Mouse (Mus musculus) liver, embryonic 14.5 days (tissue): ENCODE results near the gene Cfap58. TPM values are rescaled to one million over a fixed set of nuclear protein-coding genes. Genes with fewer than 3 reads are reported as not detected.

Experiments used
- ATAC-seq: fragments of 200-750 bp; cut with Nextera tagmentation; 2 replicates; pipeline ENCODE4 v1.8.0; 2017; ENCODE audit warnings: moderate number of reproducible peaks, mild to moderate bottlenecking, moderate library complexity; ENCODE audit not compliant: insufficient read depth
- DNase-seq, 3 experiments: peaks; one replicate each; pipeline ENCODE4 v3.0.0-alpha.2; 2012 to 2013; ENCODE audit warnings: low read depth in 3 of 3, low spot score in 3 of 3
- H3K27ac ChIP-seq: fragments of 300-500 bp; sonication (generic); 2 replicates; pipeline ENCODE4 v1.5.1; 2014; ENCODE audit warnings: moderate library complexity, mild to moderate bottlenecking, control low read depth, inconsistent platforms
- H3K27me3 ChIP-seq: fragments of 300-500 bp; sonication (generic); 2 replicates; pipeline ENCODE4 v1.6.1; 2014; ENCODE audit warnings: mild to moderate bottlenecking, low read length, moderate library complexity; ENCODE audit not compliant: control insufficient read depth, insufficient read depth
- H3K36me3 ChIP-seq: fragments of 300-500 bp; sonication (generic); replicated peaks from 2 replicates; pipeline ENCODE4 v1.6.1; 2014; ENCODE audit warnings: low read depth; ENCODE audit not compliant: control insufficient read depth, insufficient read depth
- H3K4me1 ChIP-seq, 2 experiments: fragments of 200-500 bp in 1 of 2; fragments of 300-500 bp in 1 of 2; sonication (generic) in 1 of 2; replicated peaks; 2 replicates each; pipeline ENCODE4 v1.6.1; 2012 to 2014; ENCODE audit warnings: antibody characterized with exemption in 1 of 2, inconsistent platforms in 1 of 2, low read length in 1 of 2; ENCODE audit not compliant: control insufficient read depth in 2 of 2, insufficient read depth in 2 of 2
- H3K4me2 ChIP-seq: fragments of 300-500 bp; sonication (generic); 2 replicates; pipeline ENCODE4 v1.6.1; 2014; ENCODE audit warnings: low read depth, mild to moderate bottlenecking, control low read depth, moderate library complexity
- H3K4me3 ChIP-seq, 2 experiments: fragments of 200-500 bp in 1 of 2; fragments of 300-500 bp in 1 of 2; sonication (generic) in 1 of 2; 2 replicates each; pipeline ENCODE4 v1.5.1; 2012 to 2014; ENCODE audit warnings: low read depth in 2 of 2, low read length in 2 of 2, mild to moderate bottlenecking in 2 of 2, control low read depth in 1 of 2, inconsistent platforms in 1 of 2, moderate library complexity in 1 of 2; ENCODE audit not compliant: insufficient read depth in 1 of 2
- H3K9ac ChIP-seq: fragments of 300-500 bp; sonication (generic); replicated peaks from 2 replicates; pipeline ENCODE4 v1.6.1; 2014; ENCODE audit warnings: mild to moderate bottlenecking, control low read depth, moderate library complexity
- H3K9me3 ChIP-seq: fragments of 300-500 bp; sonication (generic); 2 replicates; pipeline ENCODE4 v1.6.1; 2016; ENCODE audit warnings: low read length, mixed read lengths; ENCODE audit not compliant: control insufficient read depth
- CTCF ChIP-seq: IDR thresholded peaks from 2 replicates; pipeline ENCODE4 v1.5.1; 2016; ENCODE audit warnings: antibody characterized with exemption, low read depth, control low read depth
- EP300 ChIP-seq: IDR thresholded peaks from 2 replicates; pipeline ENCODE4 v1.6.1; 2016; ENCODE audit warnings: antibody characterized with exemption, low read depth
- WGBS: fragments of 180-500 bp; shearing (Covaris S2); extraction: QIAGEN DNeasy Blood & Tissue Kit; methylation state at CpG from one replicate; pipeline ENCODE4 v1.1.7; 2014; ENCODE audit not compliant: insufficient replicate concordance; 5-methylcytosine and 5-hydroxymethylcytosine counted together
- polyA plus RNA-seq, 2 experiments: library from polyadenylated mRNA; depleted of rRNA in 1 of 2; stranded (reverse) in 1 of 2; unstranded in 1 of 2; fragments of >200 nt; fragmentation: Nextera tagmentation in 1 of 2; extraction: Ambion mirVana in 1 of 2; gene quantifications; 2 replicates each; pipeline versions ENCODE4 v1.2.1 to v1.2.3; 2012 to 2014

The Cfap58 gene
- polyA plus RNA-seq, 2 experiments: not detected

- no peak overlapping the region for H3K4me3 ChIP-seq
- DNase-seq: no peak
- no peaks in the 10 kb centered on the region for H3K27me3 ChIP-seq
- H3K4me2 ChIP-seq: no peak overlapping the region
- H3K4me1 ChIP-seq: peaks cover 11 to 25% of the 10 kb centered on the region in 2 experiments
- no peaks in the 10 kb centered on the region for H3K36me3 ChIP-seq
- no peak for ATAC-seq
- WGBS: 64% methylated on average over 4 of the region's 4 CpGs
- no peaks in the 10 kb centered on the region for H3K9me3 ChIP-seq
- no peak overlapping the region for H3K9ac ChIP-seq
- TF ChIP-seq CTCF: no peak
- TF ChIP-seq EP300: no peak
- no peak overlapping the region for H3K27ac ChIP-seq
These were observed 33.8 kb upstream of the Cfap58 start for GRCm38 (mm10) chr19:47903679-47904078.

GRCm38 (mm10) chr19:47905081-47905480, 32.4 kb upstream of the Cfap58 start:
- Histone ChIP-seq H3K4me1 (peaks cover 14 to 27% of the 10 kb centered on the region in 2 experiments), H3K9me3 (no peaks in the 10 kb centered on the region), H3K27me3 (no peaks in the 10 kb centered on the region), H3K27ac (no peak overlapping the region), H3K4me2 (no peak overlapping the region), H3K4me3 (no peak overlapping the region), H3K36me3 (no peaks in the 10 kb centered on the region), H3K9ac (no peak overlapping the region)
- DNase-seq (no peak), ATAC-seq (no peak)
- TF ChIP-seq CTCF: no peak
- TF ChIP-seq EP300: no peak
- 48% methylated on average over 4 of the region's 4 CpGs for WGBS

- ATAC-seq: no peak; the same call in 1 of the 2 replicates
- H3K4me1 ChIP-seq: peaks cover 16 to 30% of the 10 kb centered on the region in 2 experiments
- WGBS: 59% methylated on average over 5 of the region's 5 CpGs
These were observed 31.9 kb upstream of the Cfap58 start for GRCm38 (mm10) chr19:47905603-47906002.

GRCm38 (mm10) chr19:47907596-47907995, 29.9 kb upstream of the Cfap58 start:
- no peak overlapping the region for H3K27ac ChIP-seq
- WGBS: 79% methylated on average over 9 of the region's 9 CpGs
- TF ChIP-seq CTCF: no peak
- no peak for TF ChIP-seq EP300
- H3K4me2 ChIP-seq: no peak overlapping the region
- no peak overlapping the region for H3K9ac ChIP-seq
- H3K27me3 ChIP-seq: no peaks in the 10 kb centered on the region
- H3K4me1 ChIP-seq: peaks cover 19 to 34% of the 10 kb centered on the region in 2 experiments
- no peak for ATAC-seq
- no peak for DNase-seq
- H3K9me3 ChIP-seq: no peaks in the 10 kb centered on the region
- no peak overlapping the region for H3K4me3 ChIP-seq
- no peaks in the 10 kb centered on the region for H3K36me3 ChIP-seq

More at GRCm38 (mm10) chr19:47905603-47906002, 31.9 kb upstream of the Cfap58 start:
- Histone ChIP-seq H3K4me2 (no peak overlapping the region), H3K36me3 (no peaks in the 10 kb centered on the region), H3K9ac (no peak overlapping the region), H3K27me3 (no peaks in the 10 kb centered on the region), H3K4me3 (no peak overlapping the region), H3K27ac (no peak overlapping the region), H3K9me3 (no peaks in the 10 kb centered on the region)
- no peak for TF ChIP-seq CTCF
- TF ChIP-seq EP300: no peak
- DNase-seq: no peak

GRCm38 (mm10) chr19:47908961-47909371, 28.5 kb upstream of the Cfap58 start:
- H3K4me1 ChIP-seq: peaks cover 19 to 34% of the 10 kb centered on the region in 2 experiments
- peak overlapping the region; percentile 22 for H3K4me2 ChIP-seq
- no peak for ATAC-seq
- 26% methylated on average over 6 of the region's 6 CpGs for WGBS
- TF ChIP-seq CTCF: no peak
- no peak for TF ChIP-seq EP300
- no peak overlapping the region for H3K9ac ChIP-seq
- no peak overlapping the region for H3K4me3 ChIP-seq
- no peak overlapping the region for H3K27ac ChIP-seq
- no peaks in the 10 kb centered on the region for H3K9me3 ChIP-seq
- DNase-seq: no peak
- no peaks in the 10 kb centered on the region for H3K27me3 ChIP-seq
- H3K36me3 ChIP-seq: no peaks in the 10 kb centered on the region
